Mouse (Mus musculus): ENCODE measurements around the gene Cers1. TPM values are rescaled to one million over a fixed set of nuclear protein-coding genes. Genes with fewer than 3 reads are reported as not detected.

Gene Cers1
- total RNA-seq (2021): 100 to 1,000 TPM in 1 of 2 experiments, 10 to 100 TPM in 1; 94.8 to 104 TPM
- long read RNA-seq, experiment 1, transcript Cers1-203 (8 exons, 2,728 nt): major isoform, 323 of 362 reads
- long read RNA-seq, experiment 1, partial matches to known transcripts: 21 of 362 reads
- long read RNA-seq, experiment 1, other reads (novel, unspliced or antisense): 18 of 362 reads
- long read RNA-seq, experiment 2, transcript Cers1-203 (8 exons, 2,728 nt): major isoform, 294 of 311 reads
- long read RNA-seq, experiment 2, partial matches to known transcripts: 9 of 311 reads
- long read RNA-seq, experiment 2, other reads (novel, unspliced or antisense): 8 of 311 reads

DNA sequence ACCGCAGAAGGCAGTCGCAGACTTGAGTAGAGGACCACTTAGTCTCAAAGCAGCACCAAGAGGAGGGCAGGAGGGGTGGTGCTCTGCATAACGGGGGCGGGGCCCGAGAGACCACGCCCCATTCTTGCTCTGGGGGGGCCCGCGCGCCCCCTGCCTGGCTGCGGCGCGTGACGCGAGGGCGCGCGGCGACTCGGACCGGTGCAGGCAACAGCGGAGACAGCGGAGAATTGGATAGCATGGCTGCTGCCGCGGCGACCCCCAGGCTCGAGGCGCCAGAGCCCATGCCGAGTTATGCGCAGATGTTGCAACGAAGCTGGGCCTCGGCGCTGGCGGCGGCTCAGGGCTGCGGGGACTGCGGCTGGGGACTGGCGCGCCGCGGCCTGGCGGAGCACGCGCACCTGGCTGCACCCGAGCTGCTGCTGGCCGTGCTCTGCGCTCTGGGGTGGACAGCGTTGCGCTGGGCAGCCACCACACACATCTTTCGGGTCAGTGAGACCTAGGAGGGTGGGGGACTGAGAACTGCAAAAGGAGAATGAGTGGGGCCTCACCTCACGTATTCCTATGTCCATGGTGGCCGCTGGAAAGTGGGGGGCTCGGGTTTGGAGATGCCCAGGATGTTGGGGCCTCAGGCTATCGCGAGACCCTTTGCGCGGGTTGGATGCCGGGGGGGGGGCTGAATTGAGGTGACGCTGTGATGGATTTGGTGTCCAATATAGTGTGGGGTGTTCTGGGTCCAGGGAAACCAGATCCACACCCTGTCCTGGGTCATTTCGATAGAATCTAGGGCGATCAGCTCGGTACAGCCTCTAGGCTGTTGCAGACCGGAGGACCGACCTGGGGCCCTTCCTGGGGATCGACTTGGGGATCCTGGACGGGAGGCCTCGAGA is at the start of gene Cers1:
Gene Cers1, plus strand, starts transcription at position 152 of the 887 bp plus-strand sequence.
- DNase-seq (ENCODE audit: extremely low spot score in 1 of 2, low spot score in 2 of 2): peak; percentile 84 to 86
- TF ChIP-seq CTCF (IDR thresholded peaks at IDR 0.05): no peak
- H3K4me3 ChIP-seq: peak within 1 kb of the TSS; percentile 93
- peak within 1 kb of the TSS; percentile 97 for H3K27ac ChIP-seq
- intact Hi-C loops (cut with DNase I): no loop called here

DNA sequence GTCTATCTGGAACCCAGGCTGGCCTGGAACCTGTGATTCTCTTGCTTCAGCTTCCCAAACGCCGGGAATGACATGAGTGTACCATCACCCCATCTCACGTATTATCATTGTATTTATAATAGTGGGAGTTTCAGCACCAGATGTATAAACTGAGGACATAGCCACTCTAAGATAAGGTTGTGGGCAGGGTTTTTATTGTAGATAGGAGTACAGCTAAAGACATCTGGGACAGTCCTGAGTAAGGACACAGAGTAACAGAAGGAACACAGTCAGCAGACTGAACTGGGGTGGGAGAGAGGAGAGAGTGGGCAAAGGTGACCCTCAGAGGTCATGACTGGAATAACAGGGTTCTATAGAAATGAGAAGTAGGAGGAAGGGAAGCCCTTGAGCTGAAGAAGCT is 47.9 kb upstream of the Cers1 start:
- intact Hi-C loops (cut with DNase I): no loop called here
- DNase-seq (ENCODE audit: extremely low spot score in 1 of 2, low spot score in 2 of 2): no peak
- TF ChIP-seq CTCF (IDR thresholded peaks at IDR 0.05): no peak
- Histone ChIP-seq H3K4me3 (no peak overlapping the region), H3K27ac (no peak overlapping the region)

DNA sequence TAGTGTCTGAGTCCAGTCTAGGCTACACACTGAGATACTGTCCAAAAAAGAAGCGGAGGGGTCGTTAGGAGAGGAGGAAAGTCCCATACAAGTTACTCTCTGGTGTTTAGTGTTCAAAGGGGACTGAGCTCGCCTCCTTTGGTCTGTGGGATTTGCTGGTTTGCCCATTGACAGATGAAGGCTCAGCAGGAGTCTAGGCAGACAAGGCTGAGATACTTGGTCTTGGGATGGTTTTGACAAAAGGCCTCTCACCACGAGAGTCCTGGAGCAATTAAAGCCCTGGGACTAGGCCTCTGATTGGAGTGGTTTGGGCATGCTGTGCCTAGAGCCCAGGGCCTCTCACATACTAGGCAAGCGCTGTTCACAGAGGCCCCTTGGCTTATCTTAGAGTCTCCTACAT is 47.3 kb upstream of the Cers1 start:
- intact Hi-C loops (cut with DNase I): no loop called here
- DNase-seq (ENCODE audit: extremely low spot score in 1 of 2, low spot score in 2 of 2): no peak
- H3K27ac ChIP-seq: peak overlapping the region; percentile 41; the same call in 1 of the 2 replicates
- H3K4me3 ChIP-seq: no peak overlapping the region
- no peak for TF ChIP-seq CTCF (IDR thresholded peaks at IDR 0.05)

DNA sequence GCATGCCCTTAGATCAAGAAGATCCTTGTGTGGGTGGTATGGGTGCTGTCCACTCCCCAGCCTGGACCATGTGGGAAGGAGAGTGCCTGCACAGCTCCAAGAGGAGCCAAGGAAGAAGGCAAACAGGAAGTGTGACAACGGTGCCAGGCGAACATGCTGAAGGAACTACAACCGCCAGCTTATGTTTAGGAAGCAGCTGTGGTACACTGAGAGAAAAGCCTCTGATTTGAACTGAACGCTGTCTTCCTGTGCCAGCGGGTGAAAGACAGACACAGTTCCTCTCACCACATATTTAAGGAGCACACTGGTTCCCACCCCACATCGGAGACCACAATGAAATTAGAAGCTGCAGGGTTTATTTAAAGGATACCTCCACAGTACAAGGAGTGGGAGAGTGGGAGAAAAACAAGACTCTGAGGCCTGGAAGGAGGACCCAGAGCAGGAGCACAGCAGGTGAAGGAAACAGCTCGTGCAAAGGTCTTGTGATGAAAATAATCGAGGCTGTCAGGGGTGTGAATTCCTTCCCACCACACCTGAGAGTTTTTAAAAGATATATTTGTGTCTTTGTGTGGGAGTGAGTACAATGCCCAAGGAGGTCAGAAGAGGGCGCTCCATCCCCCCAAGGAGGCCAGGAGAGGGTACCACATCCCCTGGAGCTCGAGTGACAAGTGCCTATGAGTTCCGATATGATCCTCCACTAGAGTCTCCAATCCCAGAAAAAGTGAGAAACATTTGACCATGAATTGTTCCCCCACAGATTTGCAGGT is 46.6 kb upstream of the Cers1 start:
- Histone ChIP-seq H3K27ac (peak overlapping the region; percentile 41), H3K4me3 (no peak overlapping the region)
- peak; percentile 54 for TF ChIP-seq CTCF (IDR thresholded peaks at IDR 0.05)
- intact Hi-C loops (cut with DNase I): no loop called here
- DNase-seq (ENCODE audit: extremely low spot score in 1 of 2, low spot score in 2 of 2): peak in 1 of 2 experiments; percentile 20

DNA sequence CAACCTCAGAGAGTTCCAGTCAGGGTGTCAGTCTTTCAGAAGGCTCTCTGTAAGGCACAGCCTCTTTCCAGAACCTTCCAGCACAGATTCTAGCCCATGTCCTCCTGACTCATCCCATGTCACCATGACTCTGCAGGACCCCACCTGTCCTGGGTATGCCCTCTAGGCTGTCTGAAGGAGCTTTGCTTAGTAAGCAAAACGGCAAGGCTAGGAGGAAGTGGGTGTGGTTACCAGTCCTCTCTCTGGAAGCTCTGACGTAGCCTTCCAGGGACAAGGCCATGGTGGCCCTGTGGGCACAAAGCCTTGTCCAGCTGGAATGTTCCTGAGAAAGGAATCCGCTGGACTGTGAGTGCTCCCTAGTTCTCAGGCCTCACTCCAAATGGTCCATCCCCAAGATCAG is 42.6 kb upstream of the Cers1 start:
- Histone ChIP-seq H3K27ac (no peak overlapping the region), H3K4me3 (no peak overlapping the region)
- intact Hi-C loops (cut with DNase I): no loop called here
- DNase-seq (ENCODE audit: extremely low spot score in 1 of 2, low spot score in 2 of 2): no peak
- no peak for TF ChIP-seq CTCF (IDR thresholded peaks at IDR 0.05)

DNA sequence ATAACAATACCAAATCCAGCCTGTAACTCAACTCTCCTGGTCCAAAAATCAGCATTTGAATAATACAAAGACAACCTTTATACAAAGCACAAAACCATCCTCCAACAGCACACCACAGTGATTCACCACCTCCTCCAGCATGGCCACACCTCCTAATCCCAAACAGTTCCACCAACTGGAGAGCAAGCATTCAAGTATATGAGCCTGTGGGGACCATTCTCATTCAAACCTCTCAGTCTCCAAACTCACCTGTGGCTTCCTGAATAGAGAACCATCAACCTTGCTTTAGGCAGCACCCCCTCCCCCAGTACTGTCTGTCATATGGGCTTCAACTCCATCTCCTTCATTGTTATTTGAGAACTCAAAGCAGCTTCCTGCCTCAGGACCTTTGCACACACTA is 41.2 kb upstream of the Cers1 start:
- H3K27ac ChIP-seq: no peak overlapping the region
- TF ChIP-seq CTCF (IDR thresholded peaks at IDR 0.05): no peak
- intact Hi-C loops (cut with DNase I): no loop called here
- H3K4me3 ChIP-seq: no peak overlapping the region
- no peak for DNase-seq (ENCODE audit: extremely low spot score in 1 of 2, low spot score in 2 of 2)

DNA sequence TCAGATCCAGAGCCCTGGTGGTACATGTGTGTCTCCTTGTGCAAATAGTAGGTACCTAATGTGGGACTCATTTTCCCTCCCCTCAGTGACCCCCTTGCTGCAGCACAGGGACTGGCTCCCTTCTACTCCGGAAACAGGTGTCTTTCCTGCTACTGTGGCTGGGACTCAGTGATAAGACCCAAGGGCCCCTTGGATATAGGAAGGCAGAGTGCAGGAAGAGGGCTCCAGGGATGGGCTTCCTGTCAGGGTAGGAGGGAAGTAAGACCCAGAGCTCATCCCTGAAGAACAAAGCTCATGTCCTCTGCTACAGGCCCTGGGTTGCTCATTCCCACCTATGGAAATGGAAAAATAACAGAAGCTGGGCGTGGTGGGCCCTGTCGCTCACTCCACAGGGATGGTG is 39.1 kb upstream of the Cers1 start:
- intact Hi-C loops (cut with DNase I): no loop called here
- Histone ChIP-seq H3K27ac (no peak overlapping the region), H3K4me3 (no peak overlapping the region)
- DNase-seq (ENCODE audit: extremely low spot score in 1 of 2, low spot score in 2 of 2): no peak
- no peak for TF ChIP-seq CTCF (IDR thresholded peaks at IDR 0.05)

DNA sequence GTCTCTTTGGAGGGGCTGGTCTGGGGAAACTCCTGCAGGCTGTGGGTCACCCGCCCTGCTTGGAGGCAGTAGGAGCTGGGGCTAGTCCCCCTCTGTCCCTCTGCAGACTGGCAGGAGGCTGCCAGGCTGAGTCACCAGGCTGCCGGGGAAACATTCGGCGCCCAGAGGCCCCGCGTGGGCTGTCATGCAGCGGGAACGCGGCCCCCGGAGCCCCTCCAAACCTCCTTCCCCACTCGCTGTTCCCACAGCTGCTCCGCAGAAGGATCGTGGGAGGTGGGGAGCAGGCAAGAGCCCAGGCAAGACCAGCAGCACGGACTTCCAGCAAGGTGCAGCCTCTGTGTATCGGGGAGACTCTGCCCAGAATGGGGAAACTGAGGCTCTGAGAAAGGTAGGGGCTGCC is 37.4 kb upstream of the Cers1 start:
- peak in 1 of 2 experiments; percentile 46 for DNase-seq (ENCODE audit: extremely low spot score in 1 of 2, low spot score in 2 of 2)
- intact Hi-C loops (cut with DNase I): no loop called here
- no peak for TF ChIP-seq CTCF (IDR thresholded peaks at IDR 0.05)
- no peak overlapping the region for H3K4me3 ChIP-seq
- no peak overlapping the region for H3K27ac ChIP-seq

DNA sequence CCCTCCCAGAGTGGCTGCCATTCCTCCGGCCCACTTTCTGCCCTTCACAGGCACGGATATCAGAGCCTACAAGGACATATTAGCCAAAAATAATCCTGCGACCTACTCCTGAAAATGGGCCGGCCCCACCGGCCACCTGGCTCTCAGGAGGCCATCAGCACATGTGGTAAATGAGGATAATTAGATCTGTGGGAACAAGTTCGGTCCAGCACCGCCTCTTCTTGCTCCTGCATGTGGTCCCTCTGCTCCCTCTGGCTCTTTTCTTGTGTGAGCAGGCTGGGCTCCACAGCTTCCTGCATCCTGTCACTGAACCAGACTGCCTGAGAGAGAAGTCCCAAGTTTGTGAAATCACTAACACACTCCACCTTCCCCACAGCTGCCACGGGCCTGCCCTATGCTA is 36.3 kb upstream of the Cers1 start:
- no peak overlapping the region for H3K27ac ChIP-seq
- TF ChIP-seq CTCF (IDR thresholded peaks at IDR 0.05): no peak
- intact Hi-C loops (cut with DNase I): no loop called here
- H3K4me3 ChIP-seq: no peak overlapping the region
- no peak for DNase-seq (ENCODE audit: extremely low spot score in 1 of 2, low spot score in 2 of 2)

DNA sequence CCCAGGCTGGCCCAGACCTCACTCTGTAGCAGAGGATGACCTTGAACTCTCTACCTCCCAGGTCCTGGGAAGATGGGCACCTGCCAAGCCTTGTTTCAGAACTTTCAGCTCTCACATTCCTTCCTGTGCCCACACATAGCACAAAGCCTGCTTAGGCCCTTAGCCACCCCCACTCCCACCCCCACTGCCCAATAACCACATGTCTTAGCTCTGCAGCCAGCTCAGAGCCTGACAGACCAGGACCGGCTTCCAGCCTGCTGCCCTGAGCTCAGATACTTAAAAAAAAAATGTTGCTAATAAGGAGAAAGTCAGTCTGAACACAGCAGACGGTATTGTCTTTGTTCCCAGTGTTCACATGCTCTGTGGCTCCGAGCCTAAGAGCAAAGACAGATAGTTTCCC is 34.6 kb upstream of the Cers1 start:
- no peak for TF ChIP-seq CTCF (IDR thresholded peaks at IDR 0.05)
- Histone ChIP-seq H3K4me3 (no peak overlapping the region), H3K27ac (no peak overlapping the region)
- DNase-seq (ENCODE audit: extremely low spot score in 1 of 2, low spot score in 2 of 2): no peak
- intact Hi-C loops (cut with DNase I): no loop called here

DNA sequence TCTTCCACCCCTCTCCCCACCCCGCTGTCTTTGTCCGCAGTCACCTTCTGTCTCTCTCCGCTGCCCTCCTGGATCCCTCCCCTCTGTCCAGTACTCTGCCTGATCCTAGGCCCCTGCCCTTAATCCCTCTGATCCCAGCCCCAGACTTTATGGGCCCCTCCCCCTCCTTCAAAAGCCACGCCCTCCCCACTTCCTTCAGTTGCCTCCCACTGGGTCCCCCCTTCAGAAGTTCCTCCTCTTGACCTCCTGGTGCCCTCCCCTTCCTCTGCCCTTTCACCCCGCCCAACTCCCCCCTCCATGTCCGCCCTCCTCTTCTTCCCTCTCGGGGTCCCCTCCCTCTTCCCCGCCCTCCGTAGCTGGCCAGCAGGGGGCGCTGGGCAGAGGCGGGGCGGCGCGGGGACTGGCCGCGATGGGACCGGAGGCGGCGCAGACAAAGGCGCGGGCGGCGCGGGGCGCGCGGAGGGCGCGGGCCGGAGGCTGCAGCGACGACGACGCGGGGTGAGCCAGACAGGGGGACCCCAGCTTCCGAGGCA is 32.9 kb upstream of the Cers1 start, which contains the start of gene Homer3:
Gene Homer3, plus strand, starts transcription at position 225 of the 533 bp plus-strand sequence.
- peak; percentile 77 for TF ChIP-seq CTCF (IDR thresholded peaks at IDR 0.05)
- DNase-seq (ENCODE audit: extremely low spot score in 1 of 2, low spot score in 2 of 2): peak; percentile 79
- peak within 1 kb of the TSS; percentile 45 for H3K27ac ChIP-seq
- peak within 1 kb of the TSS; percentile 58 for H3K4me3 ChIP-seq
- intact Hi-C loops (cut with DNase I): no loop called here

Measured in left cerebral cortex, adult 2 months (tissue).